Mouse (Mus musculus): ENCODE measurements around the gene Catspere2.

The Catspere2 gene

GRCm38 (mm10) chr1:178219166-178220077 lies 236.2 kb downstream of the Catspere2 start:
- DNase-seq (ENCODE audit: low spot score in 2 of 2): no peak

All from urinary bladder, postnatal 4 days (tissue).